Mouse (Mus musculus) large intestine, adult 2 months (tissue): Measurements from ENCODE around the gene Mrrf. TPM values are rescaled to one million over a fixed set of nuclear protein-coding genes. Genes with fewer than 3 reads are reported as not detected.

Experiments
- DNase-seq: peaks from one replicate; pipeline ENCODE4 v3.0.0-alpha.2; 2012; ENCODE audit warnings: low read depth, low spot score
- WGBS: fragments of 180-500 bp; shearing (Covaris S2); methylation state at CpG from one replicate; pipeline ENCODE4 v1.1.7; 2018; 5-methylcytosine and 5-hydroxymethylcytosine counted together
- polyA plus RNA-seq: library from polyadenylated mRNA; depleted of rRNA; stranded (reverse); fragments of >200 nt; gene quantifications from 2 replicates; pipeline ENCODE4 v1.2.3, GENCODE M21; 2012; rRNA removed

Mrrf gene
- polyA plus RNA-seq, 1 experiment = 46.5 TPM

- DNase-seq = no peak
- WGBS = 64% methylated on average over 4 of the region's 4 CpGs
Measured at GRCm38 (mm10) chr2:36220891-36221290, 84.7 kb downstream of the Mrrf start.

- no peak for DNase-seq
- 49% methylated on average over 7 of the region's 7 CpGs for WGBS
Measured at GRCm38 (mm10) chr2:36222168-36222848, 86.1 kb downstream of the Mrrf start.

- no peak for DNase-seq
Measured at GRCm38 (mm10) chr2:36223436-36223835, 87.2 kb downstream of the Mrrf start.

- 84% methylated on average over 7 of the region's 7 CpGs for WGBS
- DNase-seq = no peak
Measured at GRCm38 (mm10) chr2:36224153-36224552, 88.0 kb downstream of the Mrrf start.

- no peak for DNase-seq
- 35% methylated on average over 2 of the region's 2 CpGs for WGBS
Measured at GRCm38 (mm10) chr2:36224599-36224998, 88.4 kb downstream of the Mrrf start.

DNA sequence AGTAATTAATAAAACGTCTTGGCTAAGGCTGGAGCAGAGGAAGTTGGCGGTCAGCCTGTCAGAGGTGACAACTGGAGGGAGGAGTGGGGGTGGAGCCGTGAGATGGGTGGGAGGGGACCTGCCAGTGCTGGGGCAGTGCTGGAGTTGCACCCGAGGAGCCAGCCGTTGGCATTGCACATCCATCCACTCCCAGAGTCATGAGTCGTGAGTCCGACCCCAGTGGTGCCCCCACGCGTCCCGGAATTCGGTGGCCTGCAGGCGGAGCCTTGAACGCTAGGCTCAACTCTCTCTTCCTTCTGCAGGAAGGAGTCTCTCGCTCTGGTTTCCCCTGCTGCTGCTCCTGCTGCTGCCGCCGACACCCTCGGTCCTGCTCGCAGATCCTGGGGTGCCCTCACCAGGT is 94.2 kb downstream of the Mrrf start, which contains the start of gene Ptgs1:
TSS of gene Ptgs1 (plus strand) at position 61 of the 400 bp plus-strand sequence.
- 1% methylated on average over 18 of the region's 18 CpGs for WGBS
- no peak for DNase-seq

DNA sequence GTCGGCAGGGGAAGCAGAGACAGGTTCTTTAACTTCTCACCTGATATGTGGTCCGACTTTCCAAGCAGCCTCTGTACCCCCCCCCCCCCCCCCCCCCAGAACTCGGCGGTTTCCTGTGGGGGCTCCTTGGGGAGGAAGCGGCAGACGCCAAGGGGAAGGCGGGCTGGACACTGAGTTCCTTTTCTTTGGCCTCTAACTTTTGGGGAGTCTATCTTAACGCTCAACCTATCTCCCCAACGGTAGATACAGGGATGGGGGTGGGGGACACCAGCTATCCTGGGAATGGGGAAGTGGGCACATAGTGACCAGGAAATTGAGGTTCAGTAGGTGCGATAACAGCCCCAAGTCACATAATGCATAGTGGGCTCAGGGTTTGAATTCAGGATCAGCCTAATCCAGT is 94.8 kb downstream of the Mrrf start:
- no peak for DNase-seq
- WGBS = 23% methylated on average over 10 of the region's 10 CpGs

GRCm38 (mm10) chr2:36234526-36235368 is 98.6 kb downstream of the Mrrf start:
- WGBS = 37% methylated on average over 7 of the region's 7 CpGs
- DNase-seq = no peak

GRCm38 (mm10) chr2:36235917-36236316 is 99.7 kb downstream of the Mrrf start:
- WGBS = 33% methylated on average over 4 of the region's 4 CpGs
- no peak for DNase-seq

- no peak for DNase-seq
- 73% methylated on average over 5 of the region's 5 CpGs for WGBS
Measured at GRCm38 (mm10) chr2:36236889-36237288, 100.7 kb downstream of the Mrrf start.

GRCm38 (mm10) chr2:36237557-36237956 is 101.4 kb downstream of the Mrrf start:
- no peak for DNase-seq
- WGBS = 88% methylated on average over 6 of the region's 6 CpGs

- DNase-seq = no peak
Measured at GRCm38 (mm10) chr2:36238467-36238866, 102.3 kb downstream of the Mrrf start.

DNA sequence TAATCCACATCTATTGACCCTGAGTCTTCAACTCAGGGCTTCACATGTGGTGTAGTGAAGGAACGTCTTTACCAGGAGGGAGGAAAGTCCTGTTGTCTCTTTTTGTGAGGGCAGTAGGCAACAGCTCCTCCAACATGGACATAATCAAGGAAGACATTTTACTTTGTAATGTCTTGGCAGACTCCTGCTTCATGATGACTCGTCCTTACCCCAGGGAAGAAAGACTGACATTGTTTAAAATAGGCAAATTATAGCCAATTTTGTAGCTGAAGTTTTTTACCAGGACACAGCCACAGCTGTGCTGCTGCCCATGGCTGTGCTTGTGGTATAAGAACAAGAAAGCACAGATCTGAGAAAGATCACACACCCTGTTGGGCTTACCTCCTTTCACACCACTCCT is 102.8 kb downstream of the Mrrf start:
- 63% methylated on average over 2 of the region's 2 CpGs for WGBS
- no peak for DNase-seq

More at GRCm38 (mm10) chr2:36238467-36238866, 102.3 kb downstream of the Mrrf start:
- 72% methylated on average over 3 of the region's 3 CpGs for WGBS

Other genes starting within 250 kb of the Mrrf start
- 0.24 and 0.47 TPM in 2 replicates for gene Ttll11, start 156.5 kb upstream of the Mrrf start, polyA plus RNA-seq
- 130 and 131 TPM in 2 replicates for gene Ndufa8, start 87.0 kb upstream of the Mrrf start, polyA plus RNA-seq
- not detected in 2 replicates for gene Morn5, start 86.9 kb upstream of the Mrrf start, polyA plus RNA-seq
- 0.45 and 0.55 TPM in 2 replicates for gene Lhx6, start 31.0 kb upstream of the Mrrf start, polyA plus RNA-seq
- gene Rbm18, start 384 bp downstream of the Mrrf start, polyA plus RNA-seq = 8.6 and 10.2 TPM in 2 replicates
- 15.1 and 28.0 TPM in 2 replicates for gene Ptgs1, start 94.0 kb downstream of the Mrrf start, polyA plus RNA-seq
- gene Olfr338, start 237.1 kb downstream of the Mrrf start, polyA plus RNA-seq = not detected in 2 replicates